Comparison of ENCODE assay signal across 11 mouse cellular contexts in the genomic region with DNA sequence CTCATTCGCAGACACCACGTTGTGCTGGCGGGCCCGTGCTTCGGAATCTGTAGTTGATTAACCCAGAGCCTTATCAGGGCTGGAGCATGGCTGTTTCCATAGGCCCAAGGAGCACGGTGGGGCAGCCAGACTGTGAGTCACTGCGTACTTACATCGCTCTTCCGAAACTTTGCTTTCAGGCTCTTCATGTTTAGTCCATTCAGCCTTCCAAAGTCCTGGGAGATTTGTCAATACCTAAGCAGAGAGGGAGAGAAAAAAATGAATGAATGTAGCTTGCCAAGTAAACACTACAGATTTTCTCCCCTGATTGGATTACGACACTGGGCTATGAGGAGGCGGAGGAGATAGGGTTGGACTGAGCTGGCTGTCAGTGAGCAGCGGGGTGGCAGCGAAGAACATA. TPM values are rescaled to one million over a fixed set of nuclear protein-coding genes. Genes with fewer than 3 reads are reported as not detected.
DNase-seq lines count a peak whose midpoint lies in the region; ATAC-seq and TF ChIP-seq lines count a peak whose summit lies in the region.
"Had no signal": no experiment of that assay in that cellular context is flagged by ENCODE, and none has a peak within 500 bp of the region (broad histone marks: within the 10 kb centered on the region; RNA-seq: fewer than 3 reads in every experiment).

No protein-coding gene starts in this region.

- peaks cover 31% of the 10 kb centered on the region for H3K36me3 ChIP-seq in kidney, embryonic 15.5 days
- H3K36me3 ChIP-seq in limb, embryonic 14.5 days (ENCODE audit: control insufficient read depth, insufficient read depth, low read length) = peaks cover 26% of the 10 kb centered on the region

- intact Hi-C loops in left cerebral cortex, postnatal 25 days (cut with DNase I) = no loop called here

- no peak overlapping the region for H3K9ac ChIP-seq in kidney, embryonic 15.5 days
- no peak overlapping the region for H3K9ac ChIP-seq in limb, embryonic 14.5 days (ENCODE audit: low read depth, low read length, severe bottlenecking)

- 67% methylated on average over 13 of the region's 13 CpGs for WGBS in kidney, embryonic 15.5 days
- WGBS in limb, embryonic 14.5 days = 67% methylated on average over 13 of the region's 13 CpGs

- TF ChIP-seq POLR2A in limb, embryonic 14.5 days (IDR thresholded peaks at IDR 0.05; ENCODE audit: borderline replicate concordance, extremely low read depth, insufficient read depth, insufficient read length) = no peak

- peaks cover 67% of the 10 kb centered on the region for H3K4me1 ChIP-seq in kidney, embryonic 15.5 days
- H3K4me1 ChIP-seq in limb, embryonic 14.5 days (ENCODE audit: control insufficient read depth, insufficient read depth, low read length) = peaks cover 73% of the 10 kb centered on the region

- DNase-seq in adrenal gland, adult 2 months = peak; percentile 39
- no peak for DNase-seq in adrenal gland, adult (ENCODE audit: inconsistent age in 2 of 2, low spot score in 1 of 2)
- no peak for DNase-seq in kidney, adult 8-10 months
- DNase-seq in limb, embryonic 14.5 days (ENCODE audit: low spot score) = peak; percentile 59
- peak; percentile 68 for DNase-seq in lung, postnatal 36 days
- DNase-seq in left cerebral cortex, postnatal 25 days (ENCODE audit: low spot score in 2 of 2) = no peak
- no peak for DNase-seq in cerebellum, adult 18-20 months
- DNase-seq: cerebellum, adult 11 months; kidney, postnatal 10 days had no signal

- peak overlapping the region; percentile 27; the same call in 1 of the 2 replicates for H3K4me2 ChIP-seq in kidney, embryonic 15.5 days
- no peak overlapping the region for H3K4me2 ChIP-seq in limb, embryonic 14.5 days (replicated peaks; ENCODE audit: low read depth, low read length, severe bottlenecking)

- H3K9me3 ChIP-seq in kidney, embryonic 15.5 days (replicated peaks) = no peaks in the 10 kb centered on the region
- H3K9me3 ChIP-seq in limb, embryonic 14.5 days (ENCODE audit: control insufficient read depth, low read length) = no peaks in the 10 kb centered on the region

- H3K4me3 ChIP-seq in kidney, embryonic 15.5 days (replicated peaks) = no peak overlapping the region
- H3K4me3 ChIP-seq in limb, embryonic 14.5 days (replicated peaks; ENCODE audit: low read length) = no peak overlapping the region

- ATAC-seq in kidney, embryonic 15.5 days (replicated peaks; ENCODE audit: low FRiP score) = peak; percentile 44; the same call in 1 of the 2 replicates
- no peak for ATAC-seq in limb, embryonic 14.5 days (ENCODE audit: low FRiP score, low read depth)

- H3K27me3 ChIP-seq in kidney, embryonic 15.5 days = no peaks in the 10 kb centered on the region
- H3K27me3 ChIP-seq in limb, embryonic 14.5 days (ENCODE audit: control insufficient read depth, insufficient read depth, low read length) = no peaks in the 10 kb centered on the region

- H3K27ac ChIP-seq in kidney, embryonic 15.5 days = peak overlapping the region; percentile 54; the same call in 1 of the 2 replicates
- H3K27ac ChIP-seq in limb, embryonic 14.5 days (replicated peaks; ENCODE audit: low read depth, low read length) = no peak overlapping the region
- H3K27ac ChIP-seq: macrophage had no signal

RNA-seq across cellular contexts. Expression of a gene that starts 24.2 kb away (rescaled TPM):
- 10 to 100 TPM; 23.2 to 28.9 TPM for total RNA-seq in adrenal gland, adult 2 months (2021)
- 1.2 and 2.0 TPM in 2 replicates for polyA plus RNA-seq in adrenal gland, adult 2 months (2012; rRNA removed)
- 66.4 and 67.8 TPM in 2 replicates for polyA plus RNA-seq in kidney, embryonic 15.5 days (2015; fragmentation: Nextera tagmentation; extraction: Ambion mirVana)
- 38.6 and 44.6 TPM in 2 replicates for polyA plus RNA-seq in limb, embryonic 14.5 days (2012; rRNA removed)
- polyA plus RNA-seq in limb, embryonic 14.5 days (2014; fragmentation: Nextera tagmentation; extraction: Ambion mirVana) = 57.2 and 66.4 TPM in 2 replicates
- 1 to 10 TPM; 7.5 to 8.9 TPM for total RNA-seq in left cerebral cortex, postnatal 25 days (2021)

Comparison
In these comparisons a context has a peak if more than half of its experiments do, and no peak if none do; other contexts are left out.
1. DNase-seq: peak in adrenal gland, adult 2 months (single experiment), limb, embryonic 14.5 days (single experiment) and lung, postnatal 36 days (single experiment); none in adrenal gland, adult (0 of 2), kidney, adult 8-10 months (0 of 2), left cerebral cortex, postnatal 25 days (0 of 2) and cerebellum, adult 18-20 months (0 of 2).
2. RNA of a gene that starts 24.2 kb away (polyA plus RNA-seq): 66.4 to 67.8 TPM in kidney, embryonic 15.5 days and 38.6 to 66.4 TPM in limb, embryonic 14.5 days; 1.2 to 2.0 TPM in adrenal gland, adult 2 months; every median in the first group is over 10 times any median in the second.